Mouse (Mus musculus): ENCODE results near the gene A730049H05Rik. TPM values are rescaled to one million over a fixed set of nuclear protein-coding genes. Genes with fewer than 3 reads are reported as not detected.
A peak's percentile ranks its signal among the peaks of the same experiment; 100 is the strongest.

A730049H05Rik gene
- not detected in 2 replicates for total RNA-seq (2017)

- ATAC-seq (replicated peaks in 1 of 2; ENCODE audit: insufficient read depth in 1 of 2, low FRiP score in 2 of 2, low TSS enrichment in 1 of 2, low read depth in 1 of 2, poor library complexity in 2 of 2, severe bottlenecking in 2 of 2): no peak
Measured at GRCm38 (mm10) chr6:92816311-92816751, at the start of gene A730049H05Rik. A730049H05Rik (plus strand) TSS chr6:92816478.

GRCm38 (mm10) chr6:92776356-92776755 is 39.9 kb upstream of the A730049H05Rik start:
- peak; percentile 59 to 64 for ATAC-seq (replicated peaks in 1 of 2; ENCODE audit: insufficient read depth in 1 of 2, low FRiP score in 2 of 2, low TSS enrichment in 1 of 2, low read depth in 1 of 2, poor library complexity in 2 of 2, severe bottlenecking in 2 of 2)

- ATAC-seq (replicated peaks in 1 of 2; ENCODE audit: insufficient read depth in 1 of 2, low FRiP score in 2 of 2, low TSS enrichment in 1 of 2, low read depth in 1 of 2, poor library complexity in 2 of 2, severe bottlenecking in 2 of 2): no peak
Measured at GRCm38 (mm10) chr6:92779140-92779934, 36.9 kb upstream of the A730049H05Rik start.

- ATAC-seq (replicated peaks in 1 of 2; ENCODE audit: insufficient read depth in 1 of 2, low FRiP score in 2 of 2, low TSS enrichment in 1 of 2, low read depth in 1 of 2, poor library complexity in 2 of 2, severe bottlenecking in 2 of 2): no peak
Measured at GRCm38 (mm10) chr6:92779935-92780205, 36.4 kb upstream of the A730049H05Rik start.

GRCm38 (mm10) chr6:92781446-92781845 is 34.8 kb upstream of the A730049H05Rik start:
- ATAC-seq (replicated peaks in 1 of 2; ENCODE audit: insufficient read depth in 1 of 2, low FRiP score in 2 of 2, low TSS enrichment in 1 of 2, low read depth in 1 of 2, poor library complexity in 2 of 2, severe bottlenecking in 2 of 2): no peak

- peak in 1 of 2 experiments; percentile 37; a peak in 1 of 4 replicates for ATAC-seq (replicated peaks in 1 of 2; ENCODE audit: insufficient read depth in 1 of 2, low FRiP score in 2 of 2, low TSS enrichment in 1 of 2, low read depth in 1 of 2, poor library complexity in 2 of 2, severe bottlenecking in 2 of 2)
Measured at GRCm38 (mm10) chr6:92784782-92785181, 31.5 kb upstream of the A730049H05Rik start.

- no peak for ATAC-seq (replicated peaks in 1 of 2; ENCODE audit: insufficient read depth in 1 of 2, low FRiP score in 2 of 2, low TSS enrichment in 1 of 2, low read depth in 1 of 2, poor library complexity in 2 of 2, severe bottlenecking in 2 of 2)
Measured at GRCm38 (mm10) chr6:92786701-92787375, 29.4 kb upstream of the A730049H05Rik start.

GRCm38 (mm10) chr6:92787376-92787712 is 28.9 kb upstream of the A730049H05Rik start:
- 0 out of 4 replicates have a peak, but pooled peaks of 1 of the 2 experiments have one; percentile 68 for ATAC-seq (replicated peaks in 1 of 2; ENCODE audit: insufficient read depth in 1 of 2, low FRiP score in 2 of 2, low TSS enrichment in 1 of 2, low read depth in 1 of 2, poor library complexity in 2 of 2, severe bottlenecking in 2 of 2)

GRCm38 (mm10) chr6:92793804-92794203 is 22.5 kb upstream of the A730049H05Rik start:
- ATAC-seq (replicated peaks in 1 of 2; ENCODE audit: insufficient read depth in 1 of 2, low FRiP score in 2 of 2, low TSS enrichment in 1 of 2, low read depth in 1 of 2, poor library complexity in 2 of 2, severe bottlenecking in 2 of 2): no peak

GRCm38 (mm10) chr6:92801462-92801861 is 14.8 kb upstream of the A730049H05Rik start:
- no peak for ATAC-seq (replicated peaks in 1 of 2; ENCODE audit: insufficient read depth in 1 of 2, low FRiP score in 2 of 2, low TSS enrichment in 1 of 2, low read depth in 1 of 2, poor library complexity in 2 of 2, severe bottlenecking in 2 of 2)

GRCm38 (mm10) chr6:92802421-92802820 is 13.9 kb upstream of the A730049H05Rik start:
- ATAC-seq (replicated peaks in 1 of 2; ENCODE audit: insufficient read depth in 1 of 2, low FRiP score in 2 of 2, low TSS enrichment in 1 of 2, low read depth in 1 of 2, poor library complexity in 2 of 2, severe bottlenecking in 2 of 2): no peak

- no peak for ATAC-seq (replicated peaks in 1 of 2; ENCODE audit: insufficient read depth in 1 of 2, low FRiP score in 2 of 2, low TSS enrichment in 1 of 2, low read depth in 1 of 2, poor library complexity in 2 of 2, severe bottlenecking in 2 of 2)
Measured at GRCm38 (mm10) chr6:92803213-92803612, 13.1 kb upstream of the A730049H05Rik start.

- ATAC-seq (replicated peaks in 1 of 2; ENCODE audit: insufficient read depth in 1 of 2, low FRiP score in 2 of 2, low TSS enrichment in 1 of 2, low read depth in 1 of 2, poor library complexity in 2 of 2, severe bottlenecking in 2 of 2): no peak
Measured at GRCm38 (mm10) chr6:92804254-92804971, 11.9 kb upstream of the A730049H05Rik start.

GRCm38 (mm10) chr6:92809818-92810217 is 6.5 kb upstream of the A730049H05Rik start:
- no peak for ATAC-seq (replicated peaks in 1 of 2; ENCODE audit: insufficient read depth in 1 of 2, low FRiP score in 2 of 2, low TSS enrichment in 1 of 2, low read depth in 1 of 2, poor library complexity in 2 of 2, severe bottlenecking in 2 of 2)

- no peak for ATAC-seq (replicated peaks in 1 of 2; ENCODE audit: insufficient read depth in 1 of 2, low FRiP score in 2 of 2, low TSS enrichment in 1 of 2, low read depth in 1 of 2, poor library complexity in 2 of 2, severe bottlenecking in 2 of 2)
Measured at GRCm38 (mm10) chr6:92810628-92811027, 5.7 kb upstream of the A730049H05Rik start.

GRCm38 (mm10) chr6:92811566-92811965 is 4.7 kb upstream of the A730049H05Rik start:
- ATAC-seq (replicated peaks in 1 of 2; ENCODE audit: insufficient read depth in 1 of 2, low FRiP score in 2 of 2, low TSS enrichment in 1 of 2, low read depth in 1 of 2, poor library complexity in 2 of 2, severe bottlenecking in 2 of 2): no peak

GRCm38 (mm10) chr6:92812702-92813370 is 3.4 kb upstream of the A730049H05Rik start:
- ATAC-seq (replicated peaks in 1 of 2; ENCODE audit: insufficient read depth in 1 of 2, low FRiP score in 2 of 2, low TSS enrichment in 1 of 2, low read depth in 1 of 2, poor library complexity in 2 of 2, severe bottlenecking in 2 of 2): no peak

- ATAC-seq (replicated peaks in 1 of 2; ENCODE audit: insufficient read depth in 1 of 2, low FRiP score in 2 of 2, low TSS enrichment in 1 of 2, low read depth in 1 of 2, poor library complexity in 2 of 2, severe bottlenecking in 2 of 2): no peak
Measured at GRCm38 (mm10) chr6:92817661-92818060, 1.4 kb downstream of the A730049H05Rik start.

Data from hematopoietic stem cell, adult 5-6 weeks (primary cell).